Mouse (Mus musculus): ENCODE measurements around the gene Acot7. TPM values are rescaled to one million over a fixed set of nuclear protein-coding genes. Genes with fewer than 3 reads are reported as not detected.

Gene Acot7
- polyA plus RNA-seq, 1 experiment from 2014 or later: 77.0 TPM

DNA sequence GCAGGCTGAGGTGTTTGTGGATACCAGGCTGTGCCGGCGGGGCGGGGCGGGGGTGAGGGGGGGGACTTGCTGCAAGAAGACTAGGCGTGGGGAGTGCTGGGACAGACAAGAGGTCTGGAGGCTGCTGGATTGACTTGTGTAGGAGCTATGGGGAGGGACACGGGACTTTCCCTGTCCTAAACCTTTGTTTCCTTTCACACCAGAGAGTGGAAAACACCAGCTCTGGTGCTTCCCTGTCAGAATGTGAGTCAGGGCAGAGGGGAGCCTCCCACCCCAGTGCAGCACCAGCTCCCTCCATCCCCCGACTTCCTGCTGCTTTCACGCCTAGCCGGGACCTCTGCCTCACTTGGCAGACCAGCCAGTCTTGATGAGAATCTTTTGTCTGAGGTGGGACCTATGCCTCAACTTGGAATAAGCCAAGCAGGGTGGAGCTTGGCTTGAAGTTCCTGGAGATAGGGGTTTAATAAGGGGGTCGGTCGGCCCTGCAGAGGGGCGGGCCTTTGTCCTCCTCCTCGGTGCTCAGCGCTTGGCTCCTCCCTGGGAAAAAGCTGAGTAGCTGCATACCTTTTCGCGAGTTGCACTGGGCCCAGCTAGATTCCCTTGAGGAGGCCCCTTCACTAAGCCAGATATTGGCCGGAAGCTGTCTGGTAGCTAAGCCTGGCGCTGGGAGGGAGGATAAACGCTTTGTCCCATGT, 7.7 kb downstream of the Acot7 start:
- H3K36me3 ChIP-seq: no peaks in the 10 kb centered on the region
- peak overlapping the region; percentile 77 for H3K27ac ChIP-seq (replicated peaks)
- peaks cover 31% of the 10 kb centered on the region for H3K4me1 ChIP-seq
- H3K4me2 ChIP-seq (replicated peaks): peak overlapping the region; percentile 50
- no peaks in the 10 kb centered on the region for H3K9me3 ChIP-seq (replicated peaks)
- ATAC-seq (ENCODE audit: insufficient number of reproducible peaks, low FRiP score, low TSS enrichment, low read depth): peak; percentile 78
- 5% methylated on average over 19 of the region's 19 CpGs for WGBS
- H3K9ac ChIP-seq: peak overlapping the region; percentile 21
- peak overlapping the region; percentile 32 for H3K4me3 ChIP-seq (replicated peaks)
- H3K27me3 ChIP-seq: no peaks in the 10 kb centered on the region

DNA sequence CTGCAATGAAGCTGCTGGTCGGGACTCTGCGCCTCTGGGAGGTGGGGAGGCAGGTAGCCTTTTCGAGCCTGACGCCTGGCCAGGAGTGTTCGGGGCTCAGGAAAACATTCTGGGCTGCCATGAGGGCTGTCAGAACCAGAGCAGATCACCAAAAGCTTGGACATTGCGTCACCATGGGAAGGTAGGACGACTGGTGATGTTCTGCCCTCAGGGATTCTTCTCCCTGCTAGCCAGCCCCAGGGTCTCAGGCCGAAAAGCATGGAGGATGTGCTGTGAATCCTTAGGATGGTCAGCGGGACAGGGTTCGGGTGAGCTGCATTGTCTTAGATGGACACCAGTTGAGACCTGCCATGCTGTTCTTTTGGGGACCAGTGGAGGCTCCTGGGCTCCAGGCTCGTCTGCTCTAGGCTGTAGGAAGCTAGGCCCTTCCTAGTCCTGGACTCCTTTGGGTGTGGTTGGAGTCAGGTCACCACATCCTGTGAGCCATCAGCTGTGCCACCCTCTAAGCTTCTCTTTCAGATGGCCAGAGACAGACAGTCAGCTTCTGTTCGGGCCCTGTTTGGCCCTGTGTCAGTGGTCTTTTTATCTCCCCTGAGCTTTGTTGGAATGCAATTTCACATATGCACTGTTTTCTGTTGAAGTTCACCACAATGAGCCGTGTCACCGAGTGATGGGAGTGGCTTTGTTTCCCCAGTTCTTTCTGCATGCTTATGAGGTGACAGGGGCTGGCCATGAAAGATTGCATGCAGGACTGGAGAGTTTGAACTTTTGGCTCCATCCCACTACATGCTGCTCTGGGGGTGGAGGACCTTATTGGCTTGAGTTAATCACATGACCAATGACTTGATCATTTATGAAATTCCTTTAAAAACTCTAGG, 8.5 kb downstream of the Acot7 start:
- no peak for ATAC-seq (ENCODE audit: insufficient number of reproducible peaks, low FRiP score, low TSS enrichment, low read depth)
- 32% methylated on average over 14 of the region's 14 CpGs for WGBS

DNA sequence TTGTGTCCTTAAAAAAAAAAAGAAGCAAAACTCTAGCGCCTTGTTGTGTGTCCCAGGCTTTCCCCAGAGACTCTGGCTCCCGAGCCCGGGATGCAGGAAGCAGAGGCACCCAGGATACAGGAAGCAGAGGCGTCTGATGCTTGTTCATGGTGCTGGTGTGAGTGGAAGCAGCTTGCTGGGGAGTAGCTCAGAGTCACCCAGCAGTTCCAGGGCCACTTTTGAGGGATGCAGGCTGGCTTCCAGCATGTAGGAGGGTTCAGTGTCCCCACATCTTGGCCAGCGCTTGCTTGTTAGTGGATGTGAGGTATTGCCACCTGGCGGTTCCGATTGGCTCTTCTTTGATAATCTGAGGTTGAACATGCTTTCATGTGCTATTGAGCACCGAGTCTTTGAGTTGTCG, 9.2 kb downstream of the Acot7 start:
- Histone ChIP-seq H3K4me2 (replicated peaks) (no peak overlapping the region), H3K27ac (replicated peaks) (peak overlapping the region; percentile 77; the same call in 1 of the 2 replicates)

More for the DNA sequence above, 8.5 kb downstream of the Acot7 start:
- H3K4me1 ChIP-seq: peaks cover 38% of the 10 kb centered on the region
- peak overlapping the region; percentile 21 for H3K9ac ChIP-seq
- peak overlapping the region; percentile 77 for H3K27ac ChIP-seq (replicated peaks)
- no peaks in the 10 kb centered on the region for H3K9me3 ChIP-seq (replicated peaks)
- H3K4me2 ChIP-seq (replicated peaks): peak overlapping the region; percentile 50
- peak overlapping the region; percentile 32 for H3K4me3 ChIP-seq (replicated peaks)
- H3K27me3 ChIP-seq: no peaks in the 10 kb centered on the region
- H3K36me3 ChIP-seq: no peaks in the 10 kb centered on the region

DNA sequence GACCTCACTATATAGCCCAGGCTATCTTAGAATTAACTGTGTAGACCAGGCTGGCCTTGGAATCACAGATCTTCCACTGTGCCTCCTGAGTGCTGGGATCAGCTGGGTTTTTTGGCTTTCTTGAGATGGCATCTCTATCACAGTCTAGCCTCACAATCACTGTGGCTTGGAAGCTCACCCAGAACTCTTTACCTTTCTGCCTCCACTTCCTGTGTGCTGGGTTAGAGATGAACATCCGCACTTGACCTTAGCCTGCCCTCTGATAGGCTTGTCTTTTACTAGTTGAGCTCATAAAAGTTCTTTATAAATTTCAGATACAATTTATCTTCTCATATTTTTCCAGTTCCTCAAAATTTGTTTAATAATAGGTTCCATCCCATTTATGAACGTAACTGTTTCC, 10.7 kb downstream of the Acot7 start:
- peaks cover 42% of the 10 kb centered on the region for H3K4me1 ChIP-seq
- no peaks in the 10 kb centered on the region for H3K9me3 ChIP-seq (replicated peaks)
- no peak for ATAC-seq (ENCODE audit: insufficient number of reproducible peaks, low FRiP score, low TSS enrichment, low read depth)
- no peak overlapping the region for H3K4me2 ChIP-seq (replicated peaks)
- no peak overlapping the region for H3K4me3 ChIP-seq (replicated peaks)
- no peak overlapping the region for H3K27ac ChIP-seq (replicated peaks)
- no peaks in the 10 kb centered on the region for H3K36me3 ChIP-seq
- 88% methylated on average over 2 of the region's 2 CpGs for whole genome bisulfite sequencing
- no peaks in the 10 kb centered on the region for H3K27me3 ChIP-seq
- H3K9ac ChIP-seq: no peak overlapping the region

More for the DNA sequence above, 9.2 kb downstream of the Acot7 start:
- no peaks in the 10 kb centered on the region for H3K9me3 ChIP-seq (replicated peaks)
- WGBS: 86% methylated on average over 9 of the region's 9 CpGs
- no peak overlapping the region for H3K9ac ChIP-seq
- H3K4me3 ChIP-seq (replicated peaks): no peak overlapping the region
- no peaks in the 10 kb centered on the region for H3K36me3 ChIP-seq
- no peak for ATAC-seq (ENCODE audit: insufficient number of reproducible peaks, low FRiP score, low TSS enrichment, low read depth)
- peaks cover 38% of the 10 kb centered on the region for H3K4me1 ChIP-seq
- no peaks in the 10 kb centered on the region for H3K27me3 ChIP-seq

DNA sequence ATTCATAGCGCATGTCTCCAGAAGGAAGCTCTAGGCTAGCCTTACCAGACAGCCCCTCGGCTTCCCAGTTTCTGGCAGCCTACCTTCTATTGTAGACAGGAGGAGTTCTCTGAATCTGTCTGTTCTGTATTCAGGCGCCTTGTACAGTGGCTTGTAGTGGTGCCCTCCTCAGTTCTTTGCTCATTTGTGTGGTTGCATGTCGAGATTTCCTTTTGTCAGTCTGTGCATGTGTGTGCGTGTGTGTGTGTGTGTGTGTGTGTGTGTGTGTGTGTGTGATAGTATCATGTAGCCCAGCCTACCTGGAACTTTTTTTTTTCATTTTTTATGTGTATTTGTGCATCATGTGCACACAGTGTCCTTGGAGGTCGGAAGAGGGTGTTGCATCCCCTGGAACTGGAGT, 11.1 kb downstream of the Acot7 start:
- 84% methylated on average over 6 of the region's 6 CpGs for WGBS

DNA sequence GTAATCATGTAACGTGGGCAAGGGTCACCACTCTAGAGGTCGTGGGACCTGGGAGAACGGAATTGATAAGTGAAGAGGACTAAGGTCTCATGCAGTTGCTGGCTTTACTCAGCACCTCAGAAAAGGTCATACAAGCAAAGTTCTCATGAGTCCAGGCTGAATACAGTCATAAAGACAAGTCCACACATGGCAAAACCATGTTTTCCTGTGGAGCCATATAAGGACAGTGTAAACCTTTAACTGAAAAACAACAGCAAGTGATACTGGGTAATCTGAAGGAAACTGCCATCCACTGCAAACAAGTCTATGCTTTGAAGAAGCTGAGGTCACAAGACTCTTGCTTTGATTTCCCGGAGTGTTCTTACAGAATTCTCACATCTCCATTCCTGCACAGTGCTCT, 11.8 kb downstream of the Acot7 start:
- peaks cover 40% of the 10 kb centered on the region for H3K4me1 ChIP-seq
- H3K36me3 ChIP-seq: no peaks in the 10 kb centered on the region
- no peak for ATAC-seq (ENCODE audit: insufficient number of reproducible peaks, low FRiP score, low TSS enrichment, low read depth)
- WGBS: 86% methylated on average over 4 of the region's 4 CpGs
- H3K27ac ChIP-seq (replicated peaks): no peak overlapping the region
- H3K4me3 ChIP-seq (replicated peaks): no peak overlapping the region
- no peak overlapping the region for H3K4me2 ChIP-seq (replicated peaks)
- no peak overlapping the region for H3K9ac ChIP-seq
- no peaks in the 10 kb centered on the region for H3K27me3 ChIP-seq
- H3K9me3 ChIP-seq (replicated peaks): no peaks in the 10 kb centered on the region

More for the DNA sequence above, 11.1 kb downstream of the Acot7 start:
- no peak overlapping the region for H3K4me3 ChIP-seq (replicated peaks)
- no peak overlapping the region for H3K9ac ChIP-seq
- no peaks in the 10 kb centered on the region for H3K36me3 ChIP-seq
- H3K4me2 ChIP-seq (replicated peaks): no peak overlapping the region
- H3K27me3 ChIP-seq: no peaks in the 10 kb centered on the region
- peaks cover 42% of the 10 kb centered on the region for H3K4me1 ChIP-seq
- H3K27ac ChIP-seq (replicated peaks): no peak overlapping the region
- no peaks in the 10 kb centered on the region for H3K9me3 ChIP-seq (replicated peaks)
- no peak for ATAC-seq (ENCODE audit: insufficient number of reproducible peaks, low FRiP score, low TSS enrichment, low read depth)

DNA sequence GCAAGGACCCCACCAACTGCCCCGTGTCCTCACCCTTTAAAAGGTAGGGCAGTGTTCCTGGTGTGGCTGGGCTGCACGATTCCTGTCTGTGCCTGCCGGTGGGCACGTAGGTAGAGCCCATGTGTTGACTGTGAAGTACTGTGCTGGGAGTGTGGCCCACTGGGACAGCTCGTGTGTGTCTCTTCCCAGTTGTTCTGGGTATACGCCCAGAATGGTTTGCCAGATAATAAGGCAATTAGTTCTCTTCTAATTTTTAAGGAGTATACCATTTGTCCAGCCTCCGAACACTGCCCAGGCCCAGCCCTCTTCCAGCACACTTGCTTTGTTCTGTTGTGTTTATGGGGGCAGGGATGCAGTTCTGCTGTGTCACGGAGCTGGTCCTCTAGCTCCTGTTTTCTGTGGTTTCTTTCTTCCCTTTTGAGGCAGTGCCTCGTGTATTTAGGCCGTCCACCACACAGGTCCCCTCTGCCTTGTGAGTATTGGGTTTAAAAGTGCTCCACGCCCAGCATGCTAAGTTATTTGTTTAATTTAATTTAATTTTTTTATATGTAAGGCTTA, 12.2 kb downstream of the Acot7 start:
- Histone ChIP-seq H3K4me3 (replicated peaks) (no peak overlapping the region), H3K27me3 (no peaks in the 10 kb centered on the region), H3K27ac (replicated peaks) (no peak overlapping the region), H3K9ac (no peak overlapping the region), H3K9me3 (replicated peaks) (no peaks in the 10 kb centered on the region), H3K36me3 (no peaks in the 10 kb centered on the region), H3K4me2 (replicated peaks) (no peak overlapping the region), H3K4me1 (peaks cover 36% of the 10 kb centered on the region)
- 59% methylated on average over 11 of the region's 11 CpGs for WGBS
- ATAC-seq (ENCODE audit: insufficient number of reproducible peaks, low FRiP score, low TSS enrichment, low read depth): no peak

DNA sequence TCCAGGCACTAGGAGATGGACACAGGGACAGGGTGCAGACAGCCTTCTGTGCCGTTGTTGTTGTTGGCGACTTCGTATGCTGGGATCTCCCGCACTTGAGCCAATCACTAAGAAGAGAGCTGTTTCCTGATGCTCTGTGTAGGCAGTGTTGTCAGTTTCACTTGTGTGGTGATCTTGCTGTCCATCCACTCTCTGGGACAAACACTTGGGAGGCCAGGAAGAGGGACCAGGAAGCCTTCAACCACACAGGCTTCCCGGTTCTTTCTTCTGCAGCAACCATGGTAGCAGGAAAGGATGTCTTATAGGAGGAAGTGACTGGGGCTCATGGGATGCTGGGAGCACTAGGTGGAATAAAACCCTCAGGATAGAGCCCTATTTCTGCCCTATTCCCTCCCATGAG, 12.8 kb downstream of the Acot7 start:
- H3K4me3 ChIP-seq (replicated peaks): no peak overlapping the region
- H3K27ac ChIP-seq (replicated peaks): no peak overlapping the region
- H3K36me3 ChIP-seq: no peaks in the 10 kb centered on the region
- H3K4me2 ChIP-seq (replicated peaks): no peak overlapping the region
- H3K9ac ChIP-seq: no peak overlapping the region
- WGBS: 70% methylated on average over 5 of the region's 5 CpGs
- no peak for ATAC-seq (ENCODE audit: insufficient number of reproducible peaks, low FRiP score, low TSS enrichment, low read depth)
- no peaks in the 10 kb centered on the region for H3K27me3 ChIP-seq
- H3K4me1 ChIP-seq: peaks cover 31% of the 10 kb centered on the region
- H3K9me3 ChIP-seq (replicated peaks): no peaks in the 10 kb centered on the region

DNA sequence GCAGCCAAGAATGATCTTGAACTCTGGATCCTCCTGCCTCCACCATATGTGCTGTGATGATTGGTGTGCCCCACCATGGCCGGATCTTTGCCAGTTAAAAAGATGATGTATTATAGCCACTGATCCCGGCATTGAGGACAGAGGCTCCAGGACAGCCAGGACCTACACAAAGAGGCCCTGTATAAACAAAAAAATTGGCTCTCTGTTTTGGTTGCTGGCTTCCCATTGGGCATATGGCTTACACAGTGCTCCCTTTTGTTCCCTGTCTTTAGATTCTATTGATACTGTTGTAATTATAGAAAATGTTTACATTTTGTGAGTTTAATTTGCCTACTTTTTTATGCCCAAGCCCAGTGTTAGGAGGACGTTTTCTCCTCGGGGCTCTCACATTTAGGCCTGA, 14.6 kb downstream of the Acot7 start:
- H3K4me3 ChIP-seq (replicated peaks): no peak overlapping the region
- H3K9ac ChIP-seq: no peak overlapping the region
- no peaks in the 10 kb centered on the region for H3K9me3 ChIP-seq (replicated peaks)
- 28% methylated on average over 4 of the region's 4 CpGs for WGBS
- H3K27ac ChIP-seq (replicated peaks): 0 out of 2 replicates have a peak overlapping the region, but pooled peaks have one; percentile 28
- H3K4me1 ChIP-seq: 0 out of 2 replicates have a peak, but pooled peaks cover 17% of the 10 kb centered on the region
- H3K36me3 ChIP-seq: no peaks in the 10 kb centered on the region
- H3K4me2 ChIP-seq (replicated peaks): no peak overlapping the region
- H3K27me3 ChIP-seq: no peaks in the 10 kb centered on the region
- ATAC-seq (ENCODE audit: insufficient number of reproducible peaks, low FRiP score, low TSS enrichment, low read depth): no peak

DNA sequence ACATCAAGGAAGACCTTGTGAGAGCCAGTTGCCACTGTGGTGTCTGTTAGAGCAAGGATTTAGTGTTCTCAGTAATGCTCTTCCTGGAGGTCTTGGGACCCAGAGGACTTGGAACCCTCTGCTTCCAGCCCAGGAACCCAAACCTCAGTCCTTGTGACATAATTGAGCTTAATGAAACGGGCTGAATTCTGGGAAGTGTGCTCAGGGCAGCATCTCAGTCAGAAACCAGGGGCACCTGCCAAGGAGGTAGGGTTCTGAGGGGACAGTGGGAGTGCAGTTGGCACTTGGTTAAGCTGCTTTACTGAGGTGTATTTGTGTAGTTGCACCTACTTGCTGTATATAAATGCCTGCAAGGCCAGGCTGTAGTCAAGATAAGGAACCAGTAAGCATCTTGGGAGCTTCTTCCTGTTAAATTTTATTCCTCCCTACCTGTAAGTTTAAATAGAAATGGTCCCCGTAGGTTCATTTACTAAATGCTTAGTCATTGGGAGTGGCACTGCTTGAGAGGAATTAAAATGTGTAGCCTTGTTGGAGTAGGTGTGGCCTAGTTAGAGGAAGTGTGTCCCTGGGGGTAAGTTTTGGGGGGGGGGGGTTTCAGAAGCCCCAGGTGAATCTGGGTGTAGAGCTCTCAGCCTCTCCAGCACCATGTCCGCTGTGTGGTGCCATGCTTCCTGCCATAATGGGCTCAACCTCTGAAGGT, 16.7 kb downstream of the Acot7 start:
- Histone ChIP-seq H3K9me3 (replicated peaks) (no peaks in the 10 kb centered on the region), H3K27ac (replicated peaks) (no peak overlapping the region), H3K36me3 (no peaks in the 10 kb centered on the region), H3K9ac (no peak overlapping the region), H3K4me1 (0 out of 2 replicates have a peak, but pooled peaks cover 17% of the 10 kb centered on the region), H3K4me3 (replicated peaks) (no peak overlapping the region), H3K27me3 (no peaks in the 10 kb centered on the region), H3K4me2 (replicated peaks) (no peak overlapping the region)
- WGBS: 77% methylated on average over 3 of the region's 3 CpGs
- no peak for ATAC-seq (ENCODE audit: insufficient number of reproducible peaks, low FRiP score, low TSS enrichment, low read depth)

DNA sequence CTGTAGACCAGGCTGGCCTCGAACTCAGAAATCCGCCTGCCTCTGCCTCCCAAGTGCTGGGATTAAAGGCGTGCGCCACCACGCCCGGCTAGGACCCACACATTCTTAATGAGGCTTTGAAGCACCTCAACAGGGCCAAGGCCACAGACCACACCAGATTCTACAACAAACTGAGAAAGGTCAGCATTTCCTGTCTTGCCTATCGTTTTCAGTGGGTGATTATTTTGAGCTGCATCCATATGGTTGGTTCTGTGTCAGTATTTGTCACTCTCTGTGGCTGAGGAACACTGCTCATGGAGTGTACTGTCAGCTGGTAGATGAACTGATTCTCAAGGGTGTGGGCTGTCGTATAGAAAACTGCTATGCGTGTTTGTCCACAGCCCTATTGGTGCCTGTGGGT, 18.3 kb downstream of the Acot7 start:
- no peak overlapping the region for H3K4me2 ChIP-seq (replicated peaks)
- H3K27me3 ChIP-seq: no peaks in the 10 kb centered on the region
- H3K36me3 ChIP-seq: no peaks in the 10 kb centered on the region
- H3K9ac ChIP-seq: no peak overlapping the region
- ATAC-seq (ENCODE audit: insufficient number of reproducible peaks, low FRiP score, low TSS enrichment, low read depth): no peak
- 0 out of 2 replicates have a peak, but pooled peaks cover 5% of the 10 kb centered on the region for H3K4me1 ChIP-seq
- WGBS: 93% methylated on average over 8 of the region's 9 CpGs
- H3K9me3 ChIP-seq (replicated peaks): no peaks in the 10 kb centered on the region
- H3K4me3 ChIP-seq (replicated peaks): no peak overlapping the region
- no peak overlapping the region for H3K27ac ChIP-seq (replicated peaks)
